Mouse (Mus musculus) erythroid progenitor cell, adult 5-6 weeks (primary cell): Measurements from ENCODE around the gene Trp53i11. TPM values are rescaled to one million over a fixed set of nuclear protein-coding genes. Genes with fewer than 3 reads are reported as not detected.

Source experiments
- ATAC-seq: replicated peaks from 2 replicates; pipeline ENCODE4 v1.8.0; 2016; ENCODE audit warnings: moderate number of reproducible peaks, mild to moderate bottlenecking, moderate TSS enrichment, inconsistent platforms; ENCODE audit not compliant: poor library complexity, low FRiP score, severe bottlenecking
- total RNA-seq, 2 experiments: library from RNA; stranded (forward) in 1 of 2; stranded (reverse) in 1 of 2; fragments of 150-400 nt in 1 of 2; fragments of 186-747, 209-891 nt in 1 of 2; gene quantifications; 2 replicates each; pipeline versions ENCODE4 v1.2.3 to v1.2.4; 2015 to 2017; ENCODE audit warnings: low replicate concordance in 2 of 2

The Trp53i11 gene
- total RNA-seq, 2 experiments from 2014 or later = 3.4 to 5.4 TPM

- no peak for ATAC-seq
Measured at GRCm38 (mm10) chr2:93226606-93227595, 39.6 kb downstream of the Trp53i11 start.

GRCm38 (mm10) chr2:93227713-93228479 lies 40.5 kb downstream of the Trp53i11 start:
- no peak for ATAC-seq

- ATAC-seq = no peak
Measured at GRCm38 (mm10) chr2:93228480-93228824, 41.1 kb downstream of the Trp53i11 start.

- ATAC-seq = no peak
Measured at GRCm38 (mm10) chr2:93232141-93232540, 44.8 kb downstream of the Trp53i11 start.

GRCm38 (mm10) chr2:93237055-93237454 lies 49.7 kb downstream of the Trp53i11 start:
- no peak for ATAC-seq

- no peak for ATAC-seq
Measured at GRCm38 (mm10) chr2:93238864-93239263, 51.5 kb downstream of the Trp53i11 start.

GRCm38 (mm10) chr2:93242166-93242565 lies 54.8 kb downstream of the Trp53i11 start:
- no peak for ATAC-seq

- no peak for ATAC-seq
Measured at GRCm38 (mm10) chr2:93243439-93244089, 56.2 kb downstream of the Trp53i11 start.

- ATAC-seq = no peak
Measured at GRCm38 (mm10) chr2:93244090-93244443, 56.7 kb downstream of the Trp53i11 start.

- no peak for ATAC-seq
Measured at GRCm38 (mm10) chr2:93249058-93249457, 61.7 kb downstream of the Trp53i11 start.

GRCm38 (mm10) chr2:93250611-93251010 lies 63.3 kb downstream of the Trp53i11 start:
- no peak for ATAC-seq

Other genes with a start within 250 kb of the Trp53i11 start
- gene Prdm11, start 141.4 kb upstream of the Trp53i11 start, total RNA-seq (2015; ENCODE audit: low replicate concordance) = 0.84 and 2.2 TPM in 2 replicates
- 0.26 and 7.7 TPM in 2 replicates for gene Prdm11, start 141.4 kb upstream of the Trp53i11 start, total RNA-seq (2017; ENCODE audit: low replicate concordance)
- 2.2 TPM in 1 of 2 replicates, not detected in the other for gene Tspan18, start 147.0 kb downstream of the Trp53i11 start, total RNA-seq (2015; ENCODE audit: low replicate concordance)
- 0.61 and 0.64 TPM in 2 replicates for gene Tspan18, start 147.0 kb downstream of the Trp53i11 start, total RNA-seq (2017; ENCODE audit: low replicate concordance)